Mouse (Mus musculus) liver, adult 2 months (tissue): ENCODE results near the gene Nmrk1.

Experiments
- CTCF ChIP-seq: fragments of 200-500 bp; IDR thresholded peaks from 2 replicates; pipeline ENCODE4 v1.5.1; 2011; ENCODE audit warnings: low read depth, low read length, control low read depth
- POLR2A ChIP-seq: fragments of 200-500 bp; IDR thresholded peaks from 2 replicates; pipeline ENCODE4 v1.6.1; 2011; ENCODE audit warnings: low read length, control low read depth; ENCODE audit not compliant: insufficient read depth; ENCODE audit errors: extremely low read depth

GRCm38 (mm10) chr19:18582226-18582625 is 49.5 kb upstream of the Nmrk1 start:
- TF ChIP-seq CTCF: no peak
- no peak for TF ChIP-seq POLR2A
